Mouse (Mus musculus) cortical plate, adult 2 months (tissue): ENCODE measurements around the gene Sap30bp.

Experiments used
- CTCF ChIP-seq: fragments of 200-500 bp; IDR thresholded peaks from 2 replicates; pipeline ENCODE4 v1.5.1; 2011; ENCODE audit warnings: mild to moderate bottlenecking, control low read depth, low read length; ENCODE audit not compliant: insufficient read depth; ENCODE audit errors: extremely low read depth
- POLR2A ChIP-seq: fragments of 200-500 bp; IDR thresholded peaks from 2 replicates; pipeline ENCODE4 v1.6.1; 2011; ENCODE audit warnings: mild to moderate bottlenecking, low read length, control low read depth; ENCODE audit not compliant: insufficient read depth; ENCODE audit errors: extremely low read depth

- TF ChIP-seq CTCF, result no peak
- no peak for TF ChIP-seq POLR2A
Observed at GRCm38 (mm10) chr11:115886446-115886845, 46.6 kb upstream of the Sap30bp start.
